Mouse (Mus musculus) kidney, postnatal 0 days (tissue): Measurements from ENCODE around the gene Lif. TPM values are rescaled to one million over a fixed set of nuclear protein-coding genes. Genes with fewer than 3 reads are reported as not detected.

ENCODE experiments used
- ATAC-seq: fragments of 200-750 bp; cut with Nextera tagmentation; replicated peaks from 2 replicates; pipeline ENCODE4 v1.8.0; 2017; ENCODE audit warnings: low read depth, moderate number of reproducible peaks, moderate TSS enrichment, moderate library complexity; ENCODE audit not compliant: low FRiP score
- DNase-seq: peaks from one replicate; pipeline ENCODE4 v3.0.0-alpha.2; 2016; ENCODE audit warnings: low spot score
- H3K27ac ChIP-seq: fragments of 300-500 bp; sonication (generic); 2 replicates; pipeline ENCODE4 v1.5.1; 2014; ENCODE audit warnings: mild to moderate bottlenecking
- H3K27me3 ChIP-seq: fragments of 300-500 bp; sonication (generic); 2 replicates; pipeline ENCODE4 v1.6.1; 2014; ENCODE audit warnings: low read length, mixed read lengths; ENCODE audit not compliant: insufficient read depth
- H3K36me3 ChIP-seq: fragments of 300-500 bp; sonication (generic); 2 replicates; pipeline ENCODE4 v1.6.1; 2014; ENCODE audit warnings: low read length, mixed read lengths; ENCODE audit not compliant: insufficient read depth
- H3K4me1 ChIP-seq: fragments of 300-500 bp; sonication (generic); replicated peaks from 2 replicates; pipeline ENCODE4 v1.6.1; 2014; ENCODE audit warnings: antibody characterized with exemption, low read length, mixed read lengths; ENCODE audit not compliant: insufficient read depth
- H3K4me2 ChIP-seq: fragments of 300-500 bp; sonication (generic); 2 replicates; pipeline ENCODE4 v1.6.1; 2014; ENCODE audit warnings: mild to moderate bottlenecking, low read length, moderate library complexity, mixed read lengths
- H3K4me3 ChIP-seq: fragments of 300-500 bp; sonication (generic); replicated peaks from 2 replicates; pipeline ENCODE4 v1.5.1; 2014; ENCODE audit warnings: low read depth, low read length
- H3K9ac ChIP-seq: fragments of 300-500 bp; sonication (generic); 2 replicates; pipeline ENCODE4 v1.6.1; 2014; ENCODE audit warnings: low read depth, low read length
- H3K9me3 ChIP-seq: fragments of 300-500 bp; sonication (generic); replicated peaks from 2 replicates; pipeline ENCODE4 v1.6.1; 2016; ENCODE audit warnings: low read length, inconsistent platforms, mixed read lengths
- CTCF ChIP-seq: IDR thresholded peaks from 2 replicates; pipeline ENCODE4 v1.5.1; 2016; ENCODE audit warnings: antibody characterized with exemption, low read depth, mild to moderate bottlenecking, moderate library complexity
- WGBS: fragments of 180-500 bp; shearing (Covaris S2); extraction: QIAGEN DNeasy Blood & Tissue Kit; methylation state at CpG from one replicate; pipeline ENCODE4 v1.1.7; 2014; 5-methylcytosine and 5-hydroxymethylcytosine counted together
- polyA plus RNA-seq: library from polyadenylated mRNA; unstranded; fragments of >200 nt; fragmentation: Nextera tagmentation; extraction: Ambion mirVana; gene quantifications from 2 replicates; pipeline ENCODE4 v1.2.1, GENCODE M21; 2015

The Lif gene
- polyA plus RNA-seq, 1 experiment from 2014 or later, result 0.11 TPM

- H3K36me3 ChIP-seq, result no peaks in the 10 kb centered on the region
- no peak overlapping the region for H3K9ac ChIP-seq
- no peak for TF ChIP-seq CTCF
- no peaks in the 10 kb centered on the region for H3K27me3 ChIP-seq
- ATAC-seq (no peak), DNase-seq (no peak)
- 64% methylated on average over 9 of the region's 9 CpGs for WGBS
- no peak overlapping the region for H3K4me2 ChIP-seq
- H3K9me3 ChIP-seq, result no peaks in the 10 kb centered on the region
- no peak overlapping the region for H3K4me3 ChIP-seq
- no peak overlapping the region for H3K27ac ChIP-seq
- peaks cover 14% of the 10 kb centered on the region; the same call in 1 of the 2 replicates for H3K4me1 ChIP-seq
Observed at GRCm38 (mm10) chr11:4303033-4303432, 45.7 kb downstream of the Lif start.

GRCm38 (mm10) chr11:4304203-4304602, 46.8 kb downstream of the Lif start:
- DNase-seq (no peak), ATAC-seq (no peak)
- Histone ChIP-seq H3K4me2 (no peak overlapping the region), H3K9me3 (no peaks in the 10 kb centered on the region), H3K4me1 (peaks cover 15% of the 10 kb centered on the region; the same call in 1 of the 2 replicates), H3K36me3 (no peaks in the 10 kb centered on the region), H3K27me3 (no peaks in the 10 kb centered on the region), H3K4me3 (no peak overlapping the region), H3K9ac (no peak overlapping the region), H3K27ac (no peak overlapping the region)
- no peak for TF ChIP-seq CTCF
- 70% methylated on average over 4 of the region's 4 CpGs for whole genome bisulfite sequencing

DNA sequence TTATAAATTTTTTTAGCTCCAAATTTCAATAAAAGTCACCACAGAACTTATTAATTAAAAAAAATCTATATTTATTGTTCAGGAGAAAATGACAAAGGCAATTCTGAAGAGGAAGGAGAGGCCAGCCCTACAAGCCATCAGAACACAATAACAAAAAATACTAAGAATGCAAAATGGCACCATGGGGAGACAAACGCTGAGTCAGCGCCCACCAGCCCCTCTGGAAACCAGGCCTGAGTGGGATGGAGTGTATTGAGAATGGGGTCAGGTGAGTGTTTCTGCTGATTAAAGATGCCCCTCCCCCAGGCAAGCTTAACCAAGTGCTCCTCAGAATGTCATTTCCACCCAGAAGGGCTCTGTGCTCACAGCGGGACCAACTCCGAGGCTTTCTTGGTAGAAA, 47.7 kb downstream of the Lif start:
- Histone ChIP-seq H3K27ac (no peak overlapping the region), H3K27me3 (no peaks in the 10 kb centered on the region), H3K4me1 (0 out of 2 replicates have a peak, but pooled peaks cover 10% of the 10 kb centered on the region), H3K4me2 (no peak overlapping the region), H3K36me3 (no peaks in the 10 kb centered on the region), H3K9ac (no peak overlapping the region), H3K9me3 (no peaks in the 10 kb centered on the region), H3K4me3 (no peak overlapping the region)
- no peak for TF ChIP-seq CTCF
- no peak for ATAC-seq
- 85% methylated on average over 4 of the region's 4 CpGs for WGBS
- DNase-seq, result no peak

DNA sequence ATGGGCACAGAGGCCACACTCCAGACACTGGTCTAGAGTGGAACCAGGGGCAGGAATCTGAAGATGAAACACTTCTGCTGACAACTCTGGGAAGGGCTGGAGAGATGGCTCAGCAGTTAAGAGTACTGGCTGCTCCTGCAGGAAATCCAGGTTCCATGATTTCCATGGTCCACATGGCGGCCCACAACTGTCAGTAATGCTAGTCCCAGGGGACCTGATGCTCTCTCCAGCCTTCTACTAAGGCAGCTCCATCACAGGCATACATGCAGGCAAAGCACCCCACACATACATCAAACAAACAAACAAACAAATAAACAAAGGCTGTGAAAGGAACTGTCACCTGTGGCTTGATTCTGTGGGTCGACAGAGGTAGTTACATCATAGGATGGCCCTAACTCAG, 48.7 kb downstream of the Lif start:
- H3K9me3 ChIP-seq, result no peaks in the 10 kb centered on the region
- no peak overlapping the region for H3K4me2 ChIP-seq
- H3K9ac ChIP-seq, result no peak overlapping the region
- TF ChIP-seq CTCF, result no peak
- no peak for ATAC-seq
- DNase-seq, result peak; percentile 36
- H3K36me3 ChIP-seq, result no peaks in the 10 kb centered on the region
- H3K4me1 ChIP-seq, result 0 out of 2 replicates have a peak, but pooled peaks cover 10% of the 10 kb centered on the region
- H3K27ac ChIP-seq, result no peak overlapping the region
- WGBS, result 61% methylated on average over 2 of the region's 2 CpGs
- no peak overlapping the region for H3K4me3 ChIP-seq
- H3K27me3 ChIP-seq, result no peaks in the 10 kb centered on the region

DNA sequence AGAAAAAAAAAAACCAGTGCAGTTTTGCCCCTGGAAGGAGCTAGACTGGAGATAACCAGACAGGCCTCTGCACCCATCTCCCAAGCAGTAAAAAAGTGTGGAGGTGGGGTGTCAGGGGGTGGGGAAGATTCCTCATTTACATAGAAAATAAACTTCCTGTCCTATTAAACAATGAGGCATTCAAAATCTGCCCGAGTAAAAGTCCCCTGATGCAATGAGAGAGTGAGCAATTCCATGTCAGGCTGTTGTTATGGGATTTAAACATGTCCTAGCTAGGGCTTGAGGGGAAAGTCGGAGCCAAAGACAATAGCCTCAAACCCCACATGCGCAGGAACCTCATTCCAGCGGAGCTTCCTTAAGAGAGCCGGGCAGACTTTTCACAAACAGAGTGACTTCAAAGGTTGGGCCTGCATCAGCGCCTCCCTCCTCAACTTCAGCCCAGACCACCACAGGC, 50.7 kb downstream of the Lif start:
- Histone ChIP-seq H3K9ac (no peak overlapping the region), H3K4me1 (0 out of 2 replicates have a peak, but pooled peaks cover 5% of the 10 kb centered on the region), H3K9me3 (no peaks in the 10 kb centered on the region), H3K4me3 (no peak overlapping the region), H3K36me3 (no peaks in the 10 kb centered on the region), H3K4me2 (peak overlapping the region; percentile 37), H3K27me3 (no peaks in the 10 kb centered on the region), H3K27ac (peak overlapping the region; percentile 8; the same call in 1 of the 2 replicates)
- ATAC-seq (no peak), DNase-seq (peak; percentile 73)
- TF ChIP-seq CTCF, result no peak
- 11% methylated on average over 6 of the region's 6 CpGs for WGBS

- TF ChIP-seq CTCF, result no peak
- peak; percentile 49 for DNase-seq
- WGBS, result 27% methylated on average over 25 of the region's 25 CpGs
- no peak overlapping the region for H3K9ac ChIP-seq
- no peaks in the 10 kb centered on the region for H3K9me3 ChIP-seq
- H3K4me1 ChIP-seq, result 0 out of 2 replicates have a peak, but pooled peaks cover 5% of the 10 kb centered on the region
- H3K27ac ChIP-seq, result peak overlapping the region; percentile 8; the same call in 1 of the 2 replicates
- H3K27me3 ChIP-seq, result no peaks in the 10 kb centered on the region
- no peaks in the 10 kb centered on the region for H3K36me3 ChIP-seq
- H3K4me2 ChIP-seq, result peak overlapping the region; percentile 37
- no peak for ATAC-seq
- no peak overlapping the region for H3K4me3 ChIP-seq
Observed at GRCm38 (mm10) chr11:4308514-4309450, 51.4 kb downstream of the Lif start.
